Comparison of ENCODE assay signal across 6 mouse cellular contexts in the genomic region with DNA sequence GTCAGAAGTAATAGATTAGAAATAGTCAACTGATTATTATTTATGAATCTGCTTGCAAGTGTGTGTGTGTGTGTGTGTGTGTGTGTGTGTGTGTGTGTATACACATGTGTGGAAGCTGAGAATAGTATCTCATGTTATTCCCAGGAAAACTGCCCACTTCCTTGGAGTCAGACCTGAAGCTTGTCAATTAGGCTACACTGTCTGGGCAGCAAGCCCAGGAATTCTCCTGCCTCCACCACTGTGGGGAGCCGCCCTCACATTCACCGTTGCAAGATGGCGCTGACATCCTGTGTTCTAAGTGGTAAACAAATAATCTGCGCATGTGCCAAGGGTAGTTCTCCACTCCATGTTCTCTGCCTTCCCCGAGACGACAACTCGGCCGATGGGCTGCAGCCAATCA. TPM values are rescaled to one million over a fixed set of nuclear protein-coding genes. Genes with fewer than 3 reads are reported as not detected.
DNase-seq lines count a peak whose midpoint lies in the region; ATAC-seq and TF ChIP-seq lines count a peak whose summit lies in the region.
"Not testable (repeated sequence)": the region's sequence is repeated elsewhere in the genome, so short reads cannot be mapped to it uniquely, and the experiment has no call there.

No protein-coding gene starts in this region.

- not testable (repeated sequence) for H3K36me3 ChIP-seq in forebrain, embryonic 14.5 days (ENCODE audit: control insufficient read depth, insufficient read depth, low read length); forebrain, embryonic 16.5 days (ENCODE audit: control insufficient read depth, insufficient read depth); intestine, embryonic 14.5 days (ENCODE audit: control insufficient read depth, insufficient read depth, low read length)

- not testable (repeated sequence) for H3K9ac ChIP-seq in forebrain, embryonic 14.5 days (ENCODE audit: low read length); forebrain, embryonic 16.5 days (replicated peaks; ENCODE audit: low read depth, low read length); intestine, embryonic 14.5 days (ENCODE audit: low read length)

- ATAC-seq in forebrain, embryonic 14.5 days; intestine, embryonic 14.5 days (replicated peaks; ENCODE audit: low FRiP score, low TSS enrichment, low read depth): not testable (repeated sequence)
- ATAC-seq in forebrain, embryonic 16.5 days: peak; percentile 49; the same call in 1 of the 2 replicates

- H3K9me3 ChIP-seq in forebrain, embryonic 14.5 days (replicated peaks; ENCODE audit: control insufficient read depth, low read length); forebrain, embryonic 16.5 days (ENCODE audit: control insufficient read depth, low read length); intestine, embryonic 14.5 days (ENCODE audit: control insufficient read depth, low read length): not testable (repeated sequence)

- H3K27ac ChIP-seq in forebrain, embryonic 14.5 days (ENCODE audit: low read depth, low read length); forebrain, embryonic 16.5 days (ENCODE audit: low read length); intestine, embryonic 14.5 days (ENCODE audit: low read depth): not testable (repeated sequence)

- not testable (repeated sequence) for H3K4me1 ChIP-seq in forebrain, embryonic 14.5 days (ENCODE audit: control insufficient read depth, insufficient read depth, low read length); forebrain, embryonic 16.5 days (replicated peaks; ENCODE audit: control insufficient read depth, insufficient read depth, low read length); intestine, embryonic 14.5 days (replicated peaks; ENCODE audit: control insufficient read depth, insufficient read depth, low read length)

- not testable (repeated sequence) for H3K27me3 ChIP-seq in forebrain, embryonic 14.5 days (replicated peaks; ENCODE audit: control insufficient read depth, insufficient read depth, low read length); forebrain, embryonic 16.5 days (replicated peaks; ENCODE audit: control insufficient read depth, insufficient read depth, low read length); intestine, embryonic 14.5 days (replicated peaks; ENCODE audit: control insufficient read depth, insufficient read depth, low read length)

- not testable (repeated sequence) for TF ChIP-seq POLR2A in brain, embryonic 14.5 days (IDR thresholded peaks at IDR 0.05; ENCODE audit: borderline replicate concordance, extremely low read depth, insufficient read depth, insufficient read length, poor library complexity, severe bottlenecking)

- H3K4me2 ChIP-seq in forebrain, embryonic 14.5 days (ENCODE audit: low read length); forebrain, embryonic 16.5 days (ENCODE audit: low read length); intestine, embryonic 14.5 days (ENCODE audit: low read length): not testable (repeated sequence)

- DNase-seq in NIH3T3 (ENCODE audit: low read depth): peak; percentile 52
- peak; percentile 63 for DNase-seq in brain, embryonic 14.5 days (ENCODE audit: low read depth)
- peak; percentile 12 to 41 for DNase-seq in cerebellum, postnatal 10 days
- DNase-seq in forebrain, embryonic 14.5 days (ENCODE audit: low spot score): peak; percentile 53
- peak; percentile 1 for DNase-seq in intestine, embryonic 14.5 days (ENCODE audit: low spot score)

- WGBS in forebrain, embryonic 14.5 days: 74% methylated on average over 8 of the region's 8 CpGs
- WGBS in forebrain, embryonic 16.5 days: 57% methylated on average over 8 of the region's 8 CpGs
- 93% methylated on average over 8 of the region's 8 CpGs for WGBS in intestine, embryonic 14.5 days

- not testable (repeated sequence) for H3K4me3 ChIP-seq in forebrain, embryonic 14.5 days (ENCODE audit: low read depth, low read length); forebrain, embryonic 16.5 days (replicated peaks; ENCODE audit: low read length); intestine, embryonic 14.5 days (ENCODE audit: low read depth, low read length)

- TF ChIP-seq CTCF in brain, embryonic 14.5 days (IDR thresholded peaks at IDR 0.05; ENCODE audit: borderline replicate concordance, extremely low read depth, insufficient read depth, insufficient read length): not testable (repeated sequence)

RNA-seq across cellular contexts. Expression of a gene that starts 25.5 kb away (rescaled TPM):
- 12.6 and 17.4 TPM in 2 replicates for polyA plus RNA-seq in brain, embryonic 14.5 days (2012; rRNA removed)
- polyA plus RNA-seq in forebrain, embryonic 14.5 days (2014; fragmentation: Nextera tagmentation; extraction: Ambion mirVana): 23.7 and 25.8 TPM in 2 replicates
- 21.2 and 22.8 TPM in 2 replicates for polyA plus RNA-seq in forebrain, embryonic 16.5 days (2015; fragmentation: Nextera tagmentation; extraction: Ambion mirVana)
- 17.7 and 21.2 TPM in 2 replicates for polyA plus RNA-seq in intestine, embryonic 14.5 days (2014; fragmentation: Nextera tagmentation; extraction: Ambion mirVana)

RNA-seq across cellular contexts. Expression of a gene that starts 47.7 kb away (rescaled TPM):
- 39.5 TPM in 2 replicates for polyA plus RNA-seq in brain, embryonic 14.5 days (2012; rRNA removed)
- polyA plus RNA-seq in forebrain, embryonic 14.5 days (2014; fragmentation: Nextera tagmentation; extraction: Ambion mirVana): 6.6 and 6.9 TPM in 2 replicates
- polyA plus RNA-seq in forebrain, embryonic 16.5 days (2015; fragmentation: Nextera tagmentation; extraction: Ambion mirVana): 3.9 and 4.4 TPM in 2 replicates
- polyA plus RNA-seq in intestine, embryonic 14.5 days (2014; fragmentation: Nextera tagmentation; extraction: Ambion mirVana): 7.2 and 8.5 TPM in 2 replicates

Comparison
In these comparisons a context has a peak if more than half of its experiments do, and no peak if none do; other contexts are left out.
1. DNase-seq: peak in every context shown above with its lines; median percentile 63 in brain, embryonic 14.5 days; 53 in forebrain, embryonic 14.5 days; 52 in NIH3T3; 26 in cerebellum, postnatal 10 days; 1 in intestine, embryonic 14.5 days.